Mouse (Mus musculus): ENCODE results near the gene Hoxb9. TPM values are rescaled to one million over a fixed set of nuclear protein-coding genes. Genes with fewer than 3 reads are reported as not detected.

The Hoxb9 gene
- total RNA-seq, 2 experiments from 2014 or later, result 1.1 to 1.5 TPM

Small RNA genes lying within 50 kb of the gene (microRNA-seq; reads per million reads assigned to microRNA genes)
- 1,663 reads per million, percentile 81 among the genes with 10 or more reads in this experiment for gene Mir10a
- 4.4 reads per million, percentile 16 among the genes with 10 or more reads in this experiment for gene Mir196a-1

Other genes with a start within 250 kb of the Hoxb9 start
- gene Gip, start 246.9 kb upstream of the Hoxb9 start, total RNA-seq (2021), result not detected
- gene Snf8, start 236.6 kb upstream of the Hoxb9 start, total RNA-seq (2021), result 10 to 100 TPM; 38.6 to 41.5 TPM
- gene Ube2z, start 206.1 kb upstream of the Hoxb9 start, total RNA-seq (2021), result 10 to 100 TPM; 41.2 to 42.3 TPM
- gene Atp5g1, start 195.8 kb upstream of the Hoxb9 start, total RNA-seq (2021), result 100 to 1,000 TPM; 830 to 870 TPM
- gene Calcoco2, start 159.5 kb upstream of the Hoxb9 start, total RNA-seq (2021), result not detected
- not detected for gene Ttll6, start 137.7 kb upstream of the Hoxb9 start, total RNA-seq (2021)
- not detected for gene Hoxb13, start 77.1 kb upstream of the Hoxb9 start, total RNA-seq (2021)
- gene Hoxb8, start 10.4 kb downstream of the Hoxb9 start, total RNA-seq (2021), result 1 to 10 TPM in 1 of 2 experiments, under 1 TPM in 1; 0.98 to 1.3 TPM
- 1 to 10 TPM; 1.8 to 2.1 TPM for gene Hoxb7, start 15.2 kb downstream of the Hoxb9 start, total RNA-seq (2021)
- gene Hoxb6, start 21.0 kb downstream of the Hoxb9 start, total RNA-seq (2021), result 1 to 10 TPM in 1 of 2 experiments, under 1 TPM in 1; 0.62 to 1.3 TPM
- 1 to 10 TPM in 1 of 2 experiments, under 1 TPM in 1; 0.80 to 1.1 TPM for gene Hoxb5, start 31.9 kb downstream of the Hoxb9 start, total RNA-seq (2021)
- under 1 TPM; 0.57 to 0.91 TPM for gene Hoxb4, start 46.8 kb downstream of the Hoxb9 start, total RNA-seq (2021)
- 1 to 10 TPM; 1.0 to 1.3 TPM for gene Hoxb3, start 51.9 kb downstream of the Hoxb9 start, total RNA-seq (2021)
- under 1 TPM; 0.44 to 0.93 TPM for gene Hoxb2, start 79.1 kb downstream of the Hoxb9 start, total RNA-seq (2021)
- not detected for gene Hoxb1, start 94.3 kb downstream of the Hoxb9 start, total RNA-seq (2021)
- under 1 TPM in 1 of 2 experiments, not detected in 1; 0.39 TPM for gene Skap1, start 193.1 kb downstream of the Hoxb9 start, total RNA-seq (2021)